8 mouse cellular contexts compared by ENCODE assay signal in genomic region chr8:117259431-117260001, GRCm38 (mm10). TPM values are rescaled to one million over a fixed set of nuclear protein-coding genes. Genes with fewer than 3 reads are reported as not detected.
DNase-seq lines count a peak whose midpoint lies in the region; ATAC-seq lines count a peak whose summit lies in the region.

No protein-coding gene starts in this region.

- no peak for DNase-seq in neural tube, embryonic 11.5 days (ENCODE audit: low spot score)
- DNase-seq in neural tube, embryonic 10.5 days (ENCODE audit: extremely low spot score, low spot score): no peak
- DNase-seq in forebrain, embryonic 11.5 days (ENCODE audit: low spot score): no peak
- DNase-seq in kidney, postnatal 10 days: peak; percentile 78
- peak; percentile 82 for DNase-seq in lung, postnatal 36 days
- no peak for DNase-seq in embryo, embryonic 11 days
- DNase-seq in gastrocnemius, postnatal 4 days (ENCODE audit: low spot score in 2 of 2): no peak

- peak overlapping the region; percentile 56; the same call in 1 of the 2 replicates for H3K27ac ChIP-seq in neural tube, embryonic 11.5 days (ENCODE audit: low read depth, low read length)
- no peak overlapping the region for H3K27ac ChIP-seq in forebrain, embryonic 11.5 days (ENCODE audit: low read depth, low read length)

- peak overlapping the region; percentile 96 for H3K4me3 ChIP-seq in neural tube, embryonic 11.5 days (ENCODE audit: low read depth, low read length)
- peak overlapping the region; percentile 95 for H3K4me3 ChIP-seq in forebrain, embryonic 11.5 days (ENCODE audit: low read depth, low read length)

- no peak for ATAC-seq in neural tube, embryonic 11.5 days (ENCODE audit: insufficient read depth, low FRiP score, low TSS enrichment)
- no peak for ATAC-seq in forebrain, embryonic 11.5 days (replicated peaks; ENCODE audit: low FRiP score)
- ATAC-seq in CD4-positive, CD25-positive, alpha-beta regulatory T cell, adult 4 months: no peak

- peak overlapping the region; percentile 92 for H3K4me2 ChIP-seq in neural tube, embryonic 11.5 days (ENCODE audit: low read depth)
- peak overlapping the region; percentile 91 for H3K4me2 ChIP-seq in forebrain, embryonic 11.5 days (ENCODE audit: low read depth, low read length, severe bottlenecking)

- no peaks in the 10 kb centered on the region for H3K27me3 ChIP-seq in neural tube, embryonic 11.5 days (ENCODE audit: control insufficient read depth, insufficient read depth, low read length)
- no peaks in the 10 kb centered on the region for H3K27me3 ChIP-seq in forebrain, embryonic 11.5 days (ENCODE audit: control insufficient read depth, insufficient read depth, low read length)

- H3K4me1 ChIP-seq in neural tube, embryonic 11.5 days (ENCODE audit: control insufficient read depth, insufficient read depth, low read length): peaks cover 34% of the 10 kb centered on the region
- H3K4me1 ChIP-seq in forebrain, embryonic 11.5 days (replicated peaks; ENCODE audit: control insufficient read depth, insufficient read depth, low read length): peaks cover 34% of the 10 kb centered on the region; the same call in 1 of the 2 replicates

- WGBS in neural tube, embryonic 11.5 days: 49% methylated on average over 11 of the region's 11 CpGs
- 65% methylated on average over 11 of the region's 11 CpGs for WGBS in forebrain, embryonic 11.5 days

- H3K9me3 ChIP-seq in neural tube, embryonic 11.5 days (ENCODE audit: control insufficient read depth, low read length): no peaks in the 10 kb centered on the region
- H3K9me3 ChIP-seq in forebrain, embryonic 11.5 days (ENCODE audit: control insufficient read depth, low read length): no peaks in the 10 kb centered on the region

- H3K36me3 ChIP-seq in neural tube, embryonic 11.5 days (ENCODE audit: control insufficient read depth, insufficient read depth, low read length): no peaks in the 10 kb centered on the region
- H3K36me3 ChIP-seq in forebrain, embryonic 11.5 days (ENCODE audit: control insufficient read depth, insufficient read depth, low read length): no peaks in the 10 kb centered on the region

- peak overlapping the region; percentile 95 for H3K9ac ChIP-seq in neural tube, embryonic 11.5 days (ENCODE audit: low read length)
- peak overlapping the region; percentile 95 for H3K9ac ChIP-seq in forebrain, embryonic 11.5 days (ENCODE audit: low read length)

RNA-seq across cellular contexts. Expression of gene Cmip, which starts 2.7 kb away (rescaled TPM):
- polyA plus RNA-seq in neural tube, embryonic 11.5 days (2014; fragmentation: Nextera tagmentation; extraction: Ambion mirVana): 52.2 and 56.7 TPM in 2 replicates
- 30.5 and 32.1 TPM in 2 replicates for polyA plus RNA-seq in forebrain, embryonic 11.5 days (2014; fragmentation: Nextera tagmentation; extraction: Ambion mirVana)
- polyA plus RNA-seq in CD4-positive, CD25-positive, alpha-beta regulatory T cell, adult 4 months (2017; shearing (Covaris generic)): 10 to 100 TPM; 28.6 to 31.0 TPM
- total RNA-seq in gastrocnemius, postnatal 4 days (2021): 10 to 100 TPM; 39.1 to 40.7 TPM

Comparison
In these comparisons a context has a peak if more than half of its experiments do, and no peak if none do; other contexts are left out.
1. DNase-seq: peak in kidney, postnatal 10 days (single experiment) and lung, postnatal 36 days (single experiment); none in neural tube, embryonic 11.5 days (single experiment), neural tube, embryonic 10.5 days (single experiment), forebrain, embryonic 11.5 days (single experiment), embryo, embryonic 11 days (single experiment) and gastrocnemius, postnatal 4 days (0 of 2).